Mouse (Mus musculus) heart, adult 2 months (tissue): ENCODE data around the gene Cacna1h. TPM values are rescaled to one million over a fixed set of nuclear protein-coding genes. Genes with fewer than 3 reads are reported as not detected.

Experiments used
- DNase-seq, 2 experiments: peaks; one replicate each; pipeline ENCODE4 v3.0.0; 2021
- H3K27ac ChIP-seq: fragments of 200-600 bp; 2 replicates; pipeline ENCODE4 v1.8.1; 2022
- H3K27me3 ChIP-seq: fragments of 200-500 bp; 2 replicates; pipeline ENCODE4 v1.6.1; 2012; ENCODE audit warnings: mild to moderate bottlenecking, low read length, inconsistent platforms, mixed read lengths; ENCODE audit not compliant: control insufficient read depth, insufficient read depth
- H3K36me3 ChIP-seq: fragments of 200-500 bp; 2 replicates; pipeline ENCODE4 v1.6.1; 2012; ENCODE audit warnings: low read length, inconsistent platforms; ENCODE audit not compliant: control insufficient read depth, insufficient read depth
- H3K4me1 ChIP-seq: fragments of 200-500 bp; 2 replicates; pipeline ENCODE4 v1.6.1; 2011; ENCODE audit warnings: low read length; ENCODE audit not compliant: control insufficient read depth, insufficient read depth
- H3K4me3 ChIP-seq: fragments of 200-600 bp; 2 replicates; pipeline ENCODE4 v1.8.1; 2022
- H3K79me2 ChIP-seq: fragments of 200-500 bp; replicated peaks from 2 replicates; pipeline ENCODE4 v1.6.1; 2012; ENCODE audit warnings: mild to moderate bottlenecking, inconsistent platforms, low read length, moderate library complexity, mixed read lengths; ENCODE audit not compliant: control insufficient read depth, insufficient read depth
- H3K9ac ChIP-seq: fragments of 200-500 bp; 2 replicates; pipeline ENCODE4 v1.6.1; 2012; ENCODE audit warnings: low read depth, mild to moderate bottlenecking, control low read depth, inconsistent platforms, low read length, mixed read lengths
- CTCF ChIP-seq: fragments of 200-600 bp; IDR thresholded peaks from 2 replicates; pipeline ENCODE4 v1.8.1; 2022; ENCODE audit warnings: antibody characterized with exemption, mild to moderate bottlenecking, moderate library complexity
- EP300 ChIP-seq: fragments of 200-500 bp; IDR thresholded peaks from 2 replicates; pipeline ENCODE4 v1.6.1; 2011; ENCODE audit warnings: low read depth, low read length, control low read depth; ENCODE audit not compliant: insufficient read depth
- POLR2A ChIP-seq: fragments of 200-500 bp; IDR thresholded peaks from 2 replicates; pipeline ENCODE4 v1.6.1; 2011; ENCODE audit warnings: mild to moderate bottlenecking, low read depth, low read length, control low read depth; ENCODE audit not compliant: insufficient read depth
- WGBS: fragments of 180-500 bp; shearing (Covaris S2); methylation state at CpG from one replicate; pipeline ENCODE4 v1.1.7; 2018; 5-methylcytosine and 5-hydroxymethylcytosine counted together
- intact Hi-C: fragments of 180-260 bp; cut with DNase I; formaldehyde crosslinking; loops from one replicate; pipeline ENCODE4 v1.15.1; 2025
- polyA plus RNA-seq: library from polyadenylated mRNA; depleted of rRNA; stranded (reverse); fragments of >200 nt; gene quantifications from 2 replicates; pipeline ENCODE4 v1.2.3, GENCODE M21; 2012
- total RNA-seq, 2 experiments: library from RNA; stranded (reverse); gene quantifications; 2 replicates each; pipeline ENCODE4 v1.2.3; 2021

Gene Cacna1h
- total and polyA plus RNA-seq, 3 experiments, result 4.5 to 20.4 (median 5.5) TPM

GRCm38 (mm10) chr17:25416219-25416618 is 17.4 kb downstream of the Cacna1h start:
- Histone ChIP-seq H3K79me2 (no peaks in the 10 kb centered on the region), H3K36me3 (no peaks in the 10 kb centered on the region), H3K4me3 (no peak overlapping the region), H3K4me1 (peaks cover 1% of the 10 kb centered on the region; the same call in 1 of the 2 replicates), H3K9ac (no peak overlapping the region), H3K27me3 (no peaks in the 10 kb centered on the region), H3K27ac (no peak overlapping the region)
- intact Hi-C loops, result no loop called here
- 43% methylated on average over 3 of the region's 3 CpGs for WGBS
- peak in 1 of 2 experiments; percentile 11 for DNase-seq
- TF ChIP-seq POLR2A (no peak), EP300 (no peak), CTCF (no peak)

GRCm38 (mm10) chr17:25415421-25415913 is 18.1 kb downstream of the Cacna1h start:
- Histone ChIP-seq H3K4me1 (peaks cover 3% of the 10 kb centered on the region; the same call in 1 of the 2 replicates), H3K36me3 (no peaks in the 10 kb centered on the region), H3K27me3 (no peaks in the 10 kb centered on the region), H3K9ac (no peak overlapping the region), H3K79me2 (no peaks in the 10 kb centered on the region), H3K27ac (no peak overlapping the region), H3K4me3 (no peak overlapping the region)
- TF ChIP-seq POLR2A (no peak), EP300 (no peak), CTCF (no peak)
- WGBS, result 19% methylated on average over 5 of the region's 6 CpGs
- intact Hi-C loops, result no loop called here
- no peak for DNase-seq

GRCm38 (mm10) chr17:25414917-25415316 is 18.7 kb downstream of the Cacna1h start:
- TF ChIP-seq POLR2A (no peak), CTCF (no peak), EP300 (no peak)
- Histone ChIP-seq H3K4me1 (peaks cover 3% of the 10 kb centered on the region; the same call in 1 of the 2 replicates), H3K36me3 (no peaks in the 10 kb centered on the region), H3K27ac (no peak overlapping the region), H3K9ac (no peak overlapping the region), H3K4me3 (no peak overlapping the region), H3K27me3 (no peaks in the 10 kb centered on the region), H3K79me2 (no peaks in the 10 kb centered on the region)
- no peak for DNase-seq
- 52% methylated on average over 3 of the region's 3 CpGs for WGBS
- intact Hi-C loops, result no loop called here

- TF ChIP-seq EP300 (0 out of 2 replicates have a peak, but pooled peaks have one; percentile 50), POLR2A (no peak), CTCF (no peak)
- Histone ChIP-seq H3K79me2 (no peaks in the 10 kb centered on the region), H3K36me3 (no peaks in the 10 kb centered on the region), H3K4me1 (peaks cover 3% of the 10 kb centered on the region; the same call in 1 of the 2 replicates), H3K27ac (no peak overlapping the region; the same call in 1 of the 2 replicates), H3K27me3 (no peaks in the 10 kb centered on the region), H3K4me3 (no peak overlapping the region), H3K9ac (no peak overlapping the region)
- WGBS, result 39% methylated on average over 4 of the region's 4 CpGs
- peak; percentile 50 to 67 for DNase-seq
- intact Hi-C loops, result no loop called here
These were observed 19.4 kb downstream of the Cacna1h start for GRCm38 (mm10) chr17:25414209-25414608.

- Histone ChIP-seq H3K4me1 (peaks cover 3% of the 10 kb centered on the region; the same call in 1 of the 2 replicates), H3K4me3 (no peak overlapping the region), H3K27ac (no peak overlapping the region), H3K36me3 (no peaks in the 10 kb centered on the region), H3K9ac (no peak overlapping the region), H3K27me3 (no peaks in the 10 kb centered on the region), H3K79me2 (no peaks in the 10 kb centered on the region)
- intact Hi-C loops, result no loop called here
- WGBS, result 46% methylated on average over 4 of the region's 4 CpGs
- DNase-seq, result no peak
- no peak for TF ChIP-seq CTCF
- TF ChIP-seq POLR2A, result no peak
- no peak for TF ChIP-seq EP300
These were observed 22.3 kb downstream of the Cacna1h start for GRCm38 (mm10) chr17:25411251-25411650.

- peaks cover 3% of the 10 kb centered on the region; the same call in 1 of the 2 replicates for H3K4me1 ChIP-seq
- no peak overlapping the region for H3K9ac ChIP-seq
- no peaks in the 10 kb centered on the region for H3K79me2 ChIP-seq
- no peak overlapping the region for H3K4me3 ChIP-seq
- H3K27ac ChIP-seq, result no peak overlapping the region
- intact Hi-C loops, result no loop called here
- 18% methylated on average over 7 of the region's 7 CpGs for WGBS
- TF ChIP-seq CTCF, result no peak
- TF ChIP-seq POLR2A, result no peak
- TF ChIP-seq EP300, result no peak
- DNase-seq, result no peak
- no peaks in the 10 kb centered on the region for H3K27me3 ChIP-seq
- H3K36me3 ChIP-seq, result no peaks in the 10 kb centered on the region
These were observed 22.8 kb downstream of the Cacna1h start for GRCm38 (mm10) chr17:25410786-25411185.
